Mouse (Mus musculus) G1E (cell line): ENCODE data around the gene Ufl1. TPM values are rescaled to one million over a fixed set of nuclear protein-coding genes. Genes with fewer than 3 reads are reported as not detected.
"Not testable (repeated sequence)": the region's sequence is repeated elsewhere in the genome, so short reads cannot be mapped to it uniquely, and the experiment has no call there.

ENCODE experiments used
- ATAC-seq: 2 replicates; pipeline ENCODE4 v1.8.0; 2016; ENCODE audit warnings: mild to moderate bottlenecking; ENCODE audit not compliant: insufficient number of reproducible peaks, poor library complexity, low FRiP score, severe bottlenecking; ENCODE audit errors: extremely low read depth
- DNase-seq: peaks from one replicate; pipeline ENCODE4 v3.0.0; 2012; ENCODE audit warnings: low spot score
- H3K27me3 ChIP-seq: 2 replicates; pipeline ENCODE4 v1.6.1; 2012; ENCODE audit warnings: mild to moderate bottlenecking, low read length, inconsistent platforms; ENCODE audit not compliant: insufficient read depth
- H3K36me3 ChIP-seq: replicated peaks from 2 replicates; pipeline ENCODE3; 2012; ENCODE audit warnings: mild to moderate bottlenecking, inconsistent platforms
- H3K4me1 ChIP-seq: 2 replicates; pipeline ENCODE4 v1.6.1; 2012; ENCODE audit warnings: low read depth, low read length, inconsistent platforms, mixed read lengths; ENCODE audit not compliant: insufficient read depth
- H3K4me3 ChIP-seq: 2 replicates; pipeline ENCODE4 v1.5.1; 2012; ENCODE audit warnings: low read depth, mild to moderate bottlenecking, inconsistent platforms, low read length, moderate library complexity, mixed read lengths
- H3K9me3 ChIP-seq: replicated peaks from 2 replicates; pipeline ENCODE4 v1.6.1; 2012; ENCODE audit warnings: inconsistent platforms
- CTCF ChIP-seq: IDR thresholded peaks from 2 replicates; pipeline ENCODE4 v1.5.1; 2012; ENCODE audit warnings: low read depth, low read length, inconsistent platforms, mixed read lengths
- GATA1 ChIP-seq: IDR thresholded peaks from 2 replicates; pipeline ENCODE4 v1.6.1; 2012; ENCODE audit warnings: borderline replicate concordance, low read length, inconsistent platforms, mixed read lengths
- GATA2 ChIP-seq: IDR thresholded peaks from 2 replicates; pipeline ENCODE4 v1.6.1; 2012; ENCODE audit warnings: low read depth, low read length, inconsistent platforms, borderline replicate concordance
- POLR2AphosphoS5 ChIP-seq: IDR thresholded peaks from 2 replicates; pipeline ENCODE4 v1.6.1; 2012; ENCODE audit warnings: low read depth, low read length, inconsistent platforms; ENCODE audit not compliant: insufficient replicate concordance
- TAL1 ChIP-seq: conservative IDR thresholded peaks from 2 replicates; pipeline ENCODE4 v1.6.1; 2012; ENCODE audit warnings: low read depth, low read length, inconsistent platforms, mixed read lengths
- polyA plus RNA-seq: library from polyadenylated mRNA; stranded (reverse); fragments of >175 nt; gene quantifications from 2 replicates; pipeline ENCODE4 v1.2.3, GENCODE M21; 2012
- total RNA-seq, 2 experiments: library from RNA; stranded (forward) in 1 of 2; stranded (reverse) in 1 of 2; fragments of 200-1000 nt in 1 of 2; fragments of >200 nt in 1 of 2; fragmentation: Nextera tagmentation in 1 of 2; gene quantifications; 2 replicates each; pipeline ENCODE4 v1.2.3; 2014 to 2017

Gene Ufl1
- total RNA-seq (2014; fragmentation: Nextera tagmentation), result 34.2 and 36.6 TPM in 2 replicates
- total RNA-seq (2017), result 22.9 and 26.1 TPM in 2 replicates
- polyA plus RNA-seq, result 1.8 and 2.3 TPM in 2 replicates

DNA sequence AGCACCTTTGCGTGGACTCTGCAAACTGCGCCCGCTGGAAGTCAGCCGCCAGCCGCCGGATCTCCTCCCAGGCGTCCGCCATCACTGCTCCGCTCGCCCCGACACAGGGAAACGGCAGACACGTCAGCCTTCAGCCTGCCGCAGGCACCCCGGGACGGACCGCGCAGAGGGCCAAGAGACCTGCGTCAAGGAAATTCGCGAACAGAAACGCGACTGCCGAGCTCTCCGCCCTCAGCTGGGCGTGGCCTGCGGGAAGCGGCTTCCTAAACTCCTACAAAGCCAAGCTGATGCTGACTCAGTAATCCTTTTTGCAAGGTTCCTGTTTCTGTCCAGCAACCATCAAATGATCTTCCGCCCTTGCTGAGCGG lies at the start of gene Ufl1:
Gene Ufl1, minus strand, starts transcription at position 151 of the 368 bp plus-strand sequence.
- peaks cover 7% of the 10 kb centered on the region; the same call in 1 of the 2 replicates for H3K4me1 ChIP-seq
- no peak for TF ChIP-seq CTCF
- no peak for TF ChIP-seq GATA1
- no peak for TF ChIP-seq GATA2
- peak; percentile 81 for DNase-seq

DNA sequence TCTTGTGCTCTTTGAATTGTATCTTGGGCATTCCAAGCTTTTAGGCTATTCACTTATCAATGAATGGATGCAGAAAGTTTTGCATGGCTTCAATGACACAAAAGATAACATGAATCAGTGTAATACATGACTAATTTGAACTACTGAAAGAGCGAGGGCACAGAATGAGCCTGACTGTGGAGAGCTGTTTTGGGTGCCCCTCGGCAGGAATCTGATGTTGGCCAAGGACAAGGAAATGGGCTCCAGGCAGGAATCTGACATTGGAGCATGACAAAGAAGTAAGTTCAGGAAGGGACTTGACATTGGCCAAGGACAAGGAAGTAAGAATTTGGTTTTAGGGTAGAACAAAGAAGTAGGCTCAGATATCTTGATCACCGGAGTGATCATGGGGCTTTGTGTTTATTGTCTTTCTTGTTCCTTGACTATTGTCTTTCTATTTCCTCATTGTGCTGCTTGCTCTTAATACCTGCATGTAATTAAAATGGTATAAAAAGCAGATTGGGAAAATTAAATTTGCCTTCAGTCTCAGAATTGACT lies 44.1 kb upstream of the Ufl1 start:
- Histone ChIP-seq H3K36me3 (no peaks in the 10 kb centered on the region), H3K27me3 (no peaks in the 10 kb centered on the region), H3K4me1 (no peaks in the 10 kb centered on the region), H3K9me3 (no peaks in the 10 kb centered on the region), H3K4me3 (no peak overlapping the region)
- no peak for ATAC-seq
- TF ChIP-seq GATA1 (no peak), TAL1 (no peak), POLR2AphosphoS5 (no peak), GATA2 (no peak), CTCF (no peak)
- DNase-seq, result no peak

More for the DNA sequence above, at the start of gene Ufl1:
- peak; percentile 93 for ATAC-seq
- Histone ChIP-seq H3K4me3 (peak within 1 kb of the TSS; percentile 94), H3K36me3 (peaks cover 26% of the 10 kb centered on the region), H3K9me3 (no peaks in the 10 kb centered on the region), H3K27me3 (0 out of 2 replicates have a peak, but pooled peaks cover 4% of the 10 kb centered on the region)

DNA sequence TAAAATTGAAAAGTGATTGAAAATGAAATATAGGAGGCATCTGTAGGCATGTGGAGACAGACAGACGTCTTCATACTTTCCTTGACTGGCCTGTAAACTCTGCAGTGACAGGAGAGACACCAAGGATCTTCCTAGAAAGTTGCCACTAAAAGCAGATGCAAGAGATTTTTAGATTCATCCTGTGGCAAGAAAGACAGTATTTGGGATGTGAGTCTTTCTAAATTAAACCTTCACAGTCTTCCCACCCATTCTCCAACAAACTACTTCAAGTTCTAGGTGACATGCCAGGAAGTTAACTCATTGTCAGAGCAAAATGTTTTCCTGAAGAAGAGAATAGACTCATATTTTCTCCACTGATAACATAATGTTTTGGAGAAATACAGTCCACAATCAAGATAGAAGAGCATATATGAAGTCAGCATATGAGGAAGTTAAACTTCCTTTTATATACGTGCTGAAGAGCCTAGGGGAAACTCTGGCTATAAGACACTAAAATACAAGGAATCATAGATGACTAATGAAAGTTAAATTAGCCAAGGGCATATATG lies 41.1 kb upstream of the Ufl1 start:
- DNase-seq, result no peak
- no peaks in the 10 kb centered on the region for H3K4me1 ChIP-seq
- TF ChIP-seq CTCF (no peak), TAL1 (no peak), GATA1 (no peak), POLR2AphosphoS5 (no peak), GATA2 (no peak)
- H3K36me3 ChIP-seq, result no peaks in the 10 kb centered on the region
- H3K9me3 ChIP-seq, result no peaks in the 10 kb centered on the region
- ATAC-seq, result no peak
- no peaks in the 10 kb centered on the region for H3K27me3 ChIP-seq
- H3K4me3 ChIP-seq, result no peak overlapping the region

DNA sequence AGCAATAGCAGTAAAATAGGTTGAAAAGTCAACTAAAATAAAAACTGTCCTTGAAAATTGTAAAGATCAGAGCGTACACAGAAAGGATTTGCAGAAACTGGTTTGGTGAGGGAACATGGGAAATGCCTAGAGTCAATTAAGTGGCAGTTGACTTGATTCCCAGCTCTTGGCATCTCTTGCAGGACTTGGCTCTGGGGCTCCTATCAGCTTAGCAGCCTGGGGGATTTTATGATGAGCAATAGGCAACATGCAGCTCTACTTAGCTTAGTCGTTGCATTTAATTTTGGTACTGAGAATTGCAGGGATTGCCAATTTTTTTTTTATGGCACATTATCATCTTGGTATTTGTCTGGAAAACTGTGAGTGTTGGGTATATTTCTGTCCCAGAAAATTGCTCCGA lies 32.1 kb upstream of the Ufl1 start:
- no peaks in the 10 kb centered on the region for H3K27me3 ChIP-seq
- no peaks in the 10 kb centered on the region for H3K4me1 ChIP-seq
- H3K4me3 ChIP-seq, result no peak overlapping the region
- ATAC-seq, result no peak
- no peaks in the 10 kb centered on the region for H3K9me3 ChIP-seq
- DNase-seq, result no peak
- no peaks in the 10 kb centered on the region for H3K36me3 ChIP-seq
- TF ChIP-seq CTCF (no peak), GATA1 (no peak), GATA2 (no peak), POLR2AphosphoS5 (no peak), TAL1 (no peak)

DNA sequence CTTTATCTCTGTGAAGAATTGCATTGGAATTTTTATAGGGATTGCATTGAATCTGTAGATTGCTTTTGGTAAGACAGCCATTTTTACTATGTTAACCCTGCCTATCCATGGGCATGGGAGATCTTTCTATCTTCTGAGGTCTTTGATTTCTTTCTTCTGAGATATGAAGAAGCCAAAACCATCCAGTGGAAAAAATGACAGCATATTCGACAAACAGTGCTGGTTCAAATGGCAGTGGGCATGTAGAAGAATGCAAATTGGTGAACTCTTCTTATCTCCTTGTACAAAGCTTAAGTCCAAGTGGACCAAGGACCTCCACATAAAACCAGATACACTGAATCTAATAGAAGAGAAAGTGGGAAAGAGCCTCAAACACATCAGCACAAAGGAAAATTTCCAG lies 3.4 kb upstream of the Ufl1 start:
- H3K9me3 ChIP-seq, H3K36me3 ChIP-seq, ATAC-seq, H3K4me1 ChIP-seq, DNase-seq, H3K27me3 ChIP-seq, H3K4me3 ChIP-seq: not testable (repeated sequence)

DNA sequence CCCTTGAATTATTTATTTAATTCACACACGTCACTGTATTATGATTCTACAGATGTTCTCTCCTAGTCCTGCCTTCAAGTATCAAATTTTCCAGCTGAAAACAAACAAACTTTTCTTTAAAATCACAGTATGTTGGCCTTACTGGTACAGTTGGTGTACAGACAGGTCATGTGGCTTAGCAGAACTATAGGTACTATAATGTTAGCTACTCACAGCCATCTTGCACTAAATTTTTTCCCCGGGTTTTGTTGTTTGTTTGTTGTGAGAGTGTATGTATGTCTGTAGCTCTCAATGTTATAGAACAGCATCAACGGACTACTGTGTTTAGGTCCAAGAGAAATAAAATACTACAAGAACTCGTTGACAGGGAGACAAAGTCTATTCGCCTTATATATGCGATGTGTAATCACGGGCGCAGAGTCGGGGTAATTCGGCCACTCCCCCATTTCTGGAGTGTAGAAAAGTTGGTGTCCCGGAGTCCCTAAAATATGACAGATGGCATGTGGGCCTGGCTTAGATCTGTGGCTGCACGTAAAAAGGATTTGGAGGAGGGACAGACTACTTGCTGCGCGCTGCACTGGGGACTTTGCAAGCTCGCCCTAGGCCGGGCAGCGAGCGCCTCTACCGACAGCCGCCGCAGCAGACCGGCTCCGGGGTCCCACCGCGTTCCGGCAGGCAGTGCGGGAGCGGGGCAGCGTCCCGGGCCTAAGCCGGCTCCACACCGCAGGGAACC lies 517 bp downstream of the Ufl1 start:
- ATAC-seq, result peak; percentile 62
- peak; percentile 34 for DNase-seq

More for the DNA sequence above, 517 bp downstream of the Ufl1 start:
- peak overlapping the region; percentile 94 for H3K4me3 ChIP-seq
- no peak for TF ChIP-seq TAL1
- TF ChIP-seq POLR2AphosphoS5, result no peak
- TF ChIP-seq GATA2, result no peak
- no peak for TF ChIP-seq CTCF
- TF ChIP-seq GATA1, result no peak
- peaks cover 7% of the 10 kb centered on the region; the same call in 1 of the 2 replicates for H3K4me1 ChIP-seq
- H3K36me3 ChIP-seq, result peaks cover 26% of the 10 kb centered on the region
- H3K9me3 ChIP-seq, result no peaks in the 10 kb centered on the region
- 0 out of 2 replicates have a peak, but pooled peaks cover 4% of the 10 kb centered on the region for H3K27me3 ChIP-seq
